Mouse (Mus musculus) G1E (cell line): ENCODE data around the gene Gm17657. TPM values are rescaled to one million over a fixed set of nuclear protein-coding genes. Genes with fewer than 3 reads are reported as not detected.

Experiments
- ATAC-seq: 2 replicates; pipeline ENCODE4 v1.8.0; 2016; ENCODE audit warnings: mild to moderate bottlenecking; ENCODE audit not compliant: insufficient number of reproducible peaks, poor library complexity, low FRiP score, severe bottlenecking; ENCODE audit errors: extremely low read depth
- DNase-seq: peaks from one replicate; pipeline ENCODE4 v3.0.0; 2012; ENCODE audit warnings: low spot score
- H3K27me3 ChIP-seq: 2 replicates; pipeline ENCODE4 v1.6.1; 2012; ENCODE audit warnings: mild to moderate bottlenecking, low read length, inconsistent platforms; ENCODE audit not compliant: insufficient read depth
- H3K36me3 ChIP-seq: replicated peaks from 2 replicates; pipeline ENCODE3; 2012; ENCODE audit warnings: mild to moderate bottlenecking, inconsistent platforms
- H3K4me1 ChIP-seq: 2 replicates; pipeline ENCODE4 v1.6.1; 2012; ENCODE audit warnings: low read depth, low read length, inconsistent platforms, mixed read lengths; ENCODE audit not compliant: insufficient read depth
- H3K4me3 ChIP-seq: 2 replicates; pipeline ENCODE4 v1.5.1; 2012; ENCODE audit warnings: low read depth, mild to moderate bottlenecking, inconsistent platforms, low read length, moderate library complexity, mixed read lengths
- H3K9me3 ChIP-seq: replicated peaks from 2 replicates; pipeline ENCODE4 v1.6.1; 2012; ENCODE audit warnings: inconsistent platforms
- CTCF ChIP-seq: IDR thresholded peaks from 2 replicates; pipeline ENCODE4 v1.5.1; 2012; ENCODE audit warnings: low read depth, low read length, inconsistent platforms, mixed read lengths
- GATA1 ChIP-seq: IDR thresholded peaks from 2 replicates; pipeline ENCODE4 v1.6.1; 2012; ENCODE audit warnings: borderline replicate concordance, low read length, inconsistent platforms, mixed read lengths
- GATA2 ChIP-seq: IDR thresholded peaks from 2 replicates; pipeline ENCODE4 v1.6.1; 2012; ENCODE audit warnings: low read depth, low read length, inconsistent platforms, borderline replicate concordance
- POLR2AphosphoS5 ChIP-seq: IDR thresholded peaks from 2 replicates; pipeline ENCODE4 v1.6.1; 2012; ENCODE audit warnings: low read depth, low read length, inconsistent platforms; ENCODE audit not compliant: insufficient replicate concordance
- TAL1 ChIP-seq: conservative IDR thresholded peaks from 2 replicates; pipeline ENCODE4 v1.6.1; 2012; ENCODE audit warnings: low read depth, low read length, inconsistent platforms, mixed read lengths
- polyA plus RNA-seq: library from polyadenylated mRNA; stranded (reverse); fragments of >175 nt; gene quantifications from 2 replicates; pipeline ENCODE4 v1.2.3, GENCODE M21; 2012
- total RNA-seq, 2 experiments: library from RNA; stranded (forward) in 1 of 2; stranded (reverse) in 1 of 2; fragments of 200-1000 nt in 1 of 2; fragments of >200 nt in 1 of 2; fragmentation: Nextera tagmentation in 1 of 2; gene quantifications; 2 replicates each; pipeline ENCODE4 v1.2.3; 2014 to 2017

The Gm17657 gene
- total and polyA plus RNA-seq, 3 experiments, result 0.11 TPM; not detected in 2

- DNase-seq, result no peak
- TF ChIP-seq GATA2 (no peak), TAL1 (no peak), GATA1 (no peak)
- H3K4me1 ChIP-seq, result peaks cover 28% of the 10 kb centered on the region
- no peaks in the 10 kb centered on the region for H3K27me3 ChIP-seq
- ATAC-seq, result no peak
- H3K36me3 ChIP-seq, result no peaks in the 10 kb centered on the region
- H3K9me3 ChIP-seq, result no peaks in the 10 kb centered on the region
- H3K4me3 ChIP-seq, result no peak overlapping the region
These were observed 74.3 kb downstream of the Gm17657 start for GRCm38 (mm10) chr17:29475142-29475541.

GRCm38 (mm10) chr17:29474036-29474435 is 75.4 kb downstream of the Gm17657 start:
- no peak for ATAC-seq
- no peak for DNase-seq

DNA sequence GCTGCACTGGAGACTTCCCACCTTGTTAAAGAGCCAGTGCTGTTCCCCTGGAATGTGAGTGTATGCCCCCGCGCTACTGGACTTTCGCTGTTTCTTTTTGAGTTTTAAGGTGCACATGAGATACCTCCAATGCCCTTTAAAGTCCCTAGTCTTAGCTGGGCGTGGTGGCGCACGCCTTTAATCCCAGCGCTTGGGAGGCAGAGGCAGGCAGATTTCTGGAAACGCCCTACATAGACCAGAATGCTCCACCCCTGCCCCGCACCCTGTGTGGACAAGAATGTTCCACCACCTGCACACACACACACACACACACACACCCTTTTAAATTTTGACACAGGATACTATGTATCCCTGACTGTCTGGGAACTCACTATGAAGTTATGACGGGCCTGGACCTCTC is 76.0 kb downstream of the Gm17657 start:
- Histone ChIP-seq H3K4me1 (peaks cover 27% of the 10 kb centered on the region), H3K27me3 (no peaks in the 10 kb centered on the region), H3K36me3 (no peaks in the 10 kb centered on the region), H3K9me3 (no peaks in the 10 kb centered on the region), H3K4me3 (no peak overlapping the region)
- TF ChIP-seq CTCF, result no peak
- no peak for TF ChIP-seq GATA2
- TF ChIP-seq TAL1, result no peak
- no peak for TF ChIP-seq GATA1
- TF ChIP-seq POLR2AphosphoS5, result no peak
- DNase-seq, result no peak
- no peak for ATAC-seq

More at GRCm38 (mm10) chr17:29474036-29474435, 75.4 kb downstream of the Gm17657 start:
- H3K4me3 ChIP-seq, result no peak overlapping the region
- H3K36me3 ChIP-seq, result no peaks in the 10 kb centered on the region
- no peaks in the 10 kb centered on the region for H3K27me3 ChIP-seq
- no peaks in the 10 kb centered on the region for H3K9me3 ChIP-seq
- H3K4me1 ChIP-seq, result peaks cover 29% of the 10 kb centered on the region
- TF ChIP-seq GATA1, result no peak
- no peak for TF ChIP-seq CTCF
- no peak for TF ChIP-seq GATA2
- TF ChIP-seq POLR2AphosphoS5, result no peak
- no peak for TF ChIP-seq TAL1

Other genes starting within 250 kb of the Gm17657 start
- gene Pi16, start 232.0 kb downstream of the Gm17657 start, total RNA-seq (2014; fragmentation: Nextera tagmentation), result 1.7 and 2.5 TPM in 2 replicates
- 5.5 and 5.8 TPM in 2 replicates for gene Pi16, start 232.0 kb downstream of the Gm17657 start, total RNA-seq (2017)
- gene Pi16, start 232.0 kb downstream of the Gm17657 start, polyA plus RNA-seq, result 7.5 and 7.6 TPM in 2 replicates
- gene Mtch1, start 201.7 kb downstream of the Gm17657 start, total RNA-seq (2014; fragmentation: Nextera tagmentation), result 82.9 and 101 TPM in 2 replicates
- 78.7 and 86.7 TPM in 2 replicates for gene Mtch1, start 201.7 kb downstream of the Gm17657 start, total RNA-seq (2017)
- gene Mtch1, start 201.7 kb downstream of the Gm17657 start, polyA plus RNA-seq, result 175 and 181 TPM in 2 replicates
- gene Fgd2, start 188.7 kb downstream of the Gm17657 start, total RNA-seq (2014; fragmentation: Nextera tagmentation), result not detected in 2 replicates
- 0.41 and 0.60 TPM in 2 replicates for gene Fgd2, start 188.7 kb downstream of the Gm17657 start, total RNA-seq (2017)
- gene Fgd2, start 188.7 kb downstream of the Gm17657 start, polyA plus RNA-seq, result 0.08 and 0.22 TPM in 2 replicates
- gene Pim1, start 58.9 kb downstream of the Gm17657 start, total RNA-seq (2014; fragmentation: Nextera tagmentation), result 151 and 167 TPM in 2 replicates
- 174 and 180 TPM in 2 replicates for gene Pim1, start 58.9 kb downstream of the Gm17657 start, total RNA-seq (2017)
- 123 and 154 TPM in 2 replicates for gene Pim1, start 58.9 kb downstream of the Gm17657 start, polyA plus RNA-seq
- 26.7 and 30.2 TPM in 2 replicates for gene Tbc1d22b, start 147 bp upstream of the Gm17657 start, total RNA-seq (2014; fragmentation: Nextera tagmentation)
- 5.3 and 6.0 TPM in 2 replicates for gene Tbc1d22b, start 147 bp upstream of the Gm17657 start, total RNA-seq (2017)
- 24.9 and 26.2 TPM in 2 replicates for gene Tbc1d22b, start 147 bp upstream of the Gm17657 start, polyA plus RNA-seq
- 2.9 TPM in 1 of 2 replicates, not detected in the other for gene Tmem217, start 2.7 kb upstream of the Gm17657 start, total RNA-seq (2014; fragmentation: Nextera tagmentation)
- gene Tmem217, start 2.7 kb upstream of the Gm17657 start, total RNA-seq (2017), result 0.33 and 0.41 TPM in 2 replicates
- gene Tmem217, start 2.7 kb upstream of the Gm17657 start, polyA plus RNA-seq, result 0.11 TPM in 1 of 2 replicates, not detected in the other
- gene Rnf8, start 65.2 kb upstream of the Gm17657 start, total RNA-seq (2014; fragmentation: Nextera tagmentation), result 26.2 and 35.4 TPM in 2 replicates
- gene Rnf8, start 65.2 kb upstream of the Gm17657 start, total RNA-seq (2017), result 29.0 and 37.3 TPM in 2 replicates
- 28.1 and 29.3 TPM in 2 replicates for gene Rnf8, start 65.2 kb upstream of the Gm17657 start, polyA plus RNA-seq
- gene Gm28043, start 65.2 kb upstream of the Gm17657 start, total RNA-seq (2014; fragmentation: Nextera tagmentation), result 4.2 and 4.8 TPM in 2 replicates
- gene Gm28043, start 65.2 kb upstream of the Gm17657 start, total RNA-seq (2017), result 9.2 and 11.6 TPM in 2 replicates
- gene Gm28043, start 65.2 kb upstream of the Gm17657 start, polyA plus RNA-seq, result 0.21 and 0.29 TPM in 2 replicates
- 82.7 and 101 TPM in 2 replicates for gene Cmtr1, start 111.0 kb upstream of the Gm17657 start, total RNA-seq (2014; fragmentation: Nextera tagmentation)
- gene Cmtr1, start 111.0 kb upstream of the Gm17657 start, total RNA-seq (2017), result 155 and 182 TPM in 2 replicates
- 86.7 and 103 TPM in 2 replicates for gene Cmtr1, start 111.0 kb upstream of the Gm17657 start, polyA plus RNA-seq
- 13.2 and 19.4 TPM in 2 replicates for gene Ccdc167, start 167.4 kb upstream of the Gm17657 start, total RNA-seq (2014; fragmentation: Nextera tagmentation)
- gene Ccdc167, start 167.4 kb upstream of the Gm17657 start, total RNA-seq (2017), result 13.5 and 16.3 TPM in 2 replicates
- gene Ccdc167, start 167.4 kb upstream of the Gm17657 start, polyA plus RNA-seq, result 6.3 and 8.7 TPM in 2 replicates